Mouse (Mus musculus) retina, adult 2 months (tissue): ENCODE results near the gene Orm1.
"Not testable (repeated sequence)": the region's sequence is repeated elsewhere in the genome, so short reads cannot be mapped to it uniquely, and the experiment has no call there.

Experiments
- DNase-seq: peaks from one replicate; pipeline ENCODE4 v3.0.0-alpha.2; 2012; ENCODE audit warnings: low read depth, low spot score

The Orm1 gene

GRCm38 (mm10) chr4:63344295-63344694, at the start of gene Orm1:
Orm1 (plus strand) TSS chr4:63344560.
- DNase-seq = no peak

- DNase-seq = no peak
Observed at GRCm38 (mm10) chr4:63295641-63296040, 48.7 kb upstream of the Orm1 start.

GRCm38 (mm10) chr4:63296263-63296662, 48.1 kb upstream of the Orm1 start:
- DNase-seq = no peak

- DNase-seq = no peak
Observed at GRCm38 (mm10) chr4:63296876-63297275, 47.5 kb upstream of the Orm1 start.

- DNase-seq = no peak
Observed at GRCm38 (mm10) chr4:63298191-63298590, 46.2 kb upstream of the Orm1 start.

GRCm38 (mm10) chr4:63302641-63303040, 41.7 kb upstream of the Orm1 start:
- DNase-seq = no peak

- DNase-seq = peak; percentile 55
Observed at GRCm38 (mm10) chr4:63307175-63308062, 36.9 kb upstream of the Orm1 start.

GRCm38 (mm10) chr4:63308316-63308715, 36.0 kb upstream of the Orm1 start:
- DNase-seq = no peak

- DNase-seq = no peak
Observed at GRCm38 (mm10) chr4:63310247-63310855, 34.0 kb upstream of the Orm1 start.

GRCm38 (mm10) chr4:63311426-63311825, 32.9 kb upstream of the Orm1 start:
- DNase-seq = no peak

GRCm38 (mm10) chr4:63314063-63314462, 30.3 kb upstream of the Orm1 start:
- no peak for DNase-seq

- DNase-seq = no peak
Observed at GRCm38 (mm10) chr4:63316076-63316746, 28.1 kb upstream of the Orm1 start.

- not testable (repeated sequence) for DNase-seq
Observed at GRCm38 (mm10) chr4:63319566-63319965, 24.8 kb upstream of the Orm1 start.

GRCm38 (mm10) chr4:63323275-63323815, 21.0 kb upstream of the Orm1 start:
- DNase-seq = no peak

GRCm38 (mm10) chr4:63333403-63333802, 11.0 kb upstream of the Orm1 start:
- no peak for DNase-seq

- no peak for DNase-seq
Observed at GRCm38 (mm10) chr4:63338414-63339076, 5.8 kb upstream of the Orm1 start.

GRCm38 (mm10) chr4:63342491-63342890, 1.9 kb upstream of the Orm1 start:
- no peak for DNase-seq

GRCm38 (mm10) chr4:63343608-63344007, 752 bp upstream of the Orm1 start:
- no peak for DNase-seq

GRCm38 (mm10) chr4:63345261-63345660, 901 bp downstream of the Orm1 start:
- DNase-seq = no peak

- no peak for DNase-seq
Observed at GRCm38 (mm10) chr4:63346659-63347058, 2.3 kb downstream of the Orm1 start.

- no peak for DNase-seq
Observed at GRCm38 (mm10) chr4:63348524-63348923, 4.2 kb downstream of the Orm1 start.
